Mouse (Mus musculus) liver, embryonic 14.5 days (tissue): ENCODE measurements at regions not wholly inside any gene's neighbourhood (a gene's known extent, or its start where the extent isn't known, plus 50 kb on each side); places are given as distances from the start of the nearest gene placed in this dataset.

Experiments used
- ATAC-seq: fragments of 200-750 bp; cut with Nextera tagmentation; 2 replicates; pipeline ENCODE4 v1.8.0; 2017; ENCODE audit warnings: moderate number of reproducible peaks, mild to moderate bottlenecking, moderate library complexity; ENCODE audit not compliant: insufficient read depth
- DNase-seq, 3 experiments: peaks; one replicate each; pipeline ENCODE4 v3.0.0-alpha.2; 2012 to 2013; ENCODE audit warnings: low read depth in 3 of 3, low spot score in 3 of 3
- H3K27ac ChIP-seq: fragments of 300-500 bp; sonication (generic); 2 replicates; pipeline ENCODE4 v1.5.1; 2014; ENCODE audit warnings: moderate library complexity, mild to moderate bottlenecking, control low read depth, inconsistent platforms
- H3K27me3 ChIP-seq: fragments of 300-500 bp; sonication (generic); 2 replicates; pipeline ENCODE4 v1.6.1; 2014; ENCODE audit warnings: mild to moderate bottlenecking, low read length, moderate library complexity; ENCODE audit not compliant: control insufficient read depth, insufficient read depth
- H3K36me3 ChIP-seq: fragments of 300-500 bp; sonication (generic); replicated peaks from 2 replicates; pipeline ENCODE4 v1.6.1; 2014; ENCODE audit warnings: low read depth; ENCODE audit not compliant: control insufficient read depth, insufficient read depth
- H3K4me1 ChIP-seq, 2 experiments: fragments of 200-500 bp in 1 of 2; fragments of 300-500 bp in 1 of 2; sonication (generic) in 1 of 2; replicated peaks; 2 replicates each; pipeline ENCODE4 v1.6.1; 2012 to 2014; ENCODE audit warnings: antibody characterized with exemption in 1 of 2, inconsistent platforms in 1 of 2, low read length in 1 of 2; ENCODE audit not compliant: control insufficient read depth in 2 of 2, insufficient read depth in 2 of 2
- H3K4me2 ChIP-seq: fragments of 300-500 bp; sonication (generic); 2 replicates; pipeline ENCODE4 v1.6.1; 2014; ENCODE audit warnings: low read depth, mild to moderate bottlenecking, control low read depth, moderate library complexity
- H3K4me3 ChIP-seq, 2 experiments: fragments of 200-500 bp in 1 of 2; fragments of 300-500 bp in 1 of 2; sonication (generic) in 1 of 2; 2 replicates each; pipeline ENCODE4 v1.5.1; 2012 to 2014; ENCODE audit warnings: low read depth in 2 of 2, low read length in 2 of 2, mild to moderate bottlenecking in 2 of 2, control low read depth in 1 of 2, inconsistent platforms in 1 of 2, moderate library complexity in 1 of 2; ENCODE audit not compliant: insufficient read depth in 1 of 2
- H3K9ac ChIP-seq: fragments of 300-500 bp; sonication (generic); replicated peaks from 2 replicates; pipeline ENCODE4 v1.6.1; 2014; ENCODE audit warnings: mild to moderate bottlenecking, control low read depth, moderate library complexity
- H3K9me3 ChIP-seq: fragments of 300-500 bp; sonication (generic); 2 replicates; pipeline ENCODE4 v1.6.1; 2016; ENCODE audit warnings: low read length, mixed read lengths; ENCODE audit not compliant: control insufficient read depth
- CTCF ChIP-seq: IDR thresholded peaks from 2 replicates; pipeline ENCODE4 v1.5.1; 2016; ENCODE audit warnings: antibody characterized with exemption, low read depth, control low read depth
- EP300 ChIP-seq: IDR thresholded peaks from 2 replicates; pipeline ENCODE4 v1.6.1; 2016; ENCODE audit warnings: antibody characterized with exemption, low read depth
- WGBS: fragments of 180-500 bp; shearing (Covaris S2); extraction: QIAGEN DNeasy Blood & Tissue Kit; methylation state at CpG from one replicate; pipeline ENCODE4 v1.1.7; 2014; ENCODE audit not compliant: insufficient replicate concordance; 5-methylcytosine and 5-hydroxymethylcytosine counted together

- Histone ChIP-seq H3K4me3 (no peak overlapping the region), H3K27me3 (no peaks in the 10 kb centered on the region), H3K9ac (no peak overlapping the region), H3K4me2 (no peak overlapping the region), H3K27ac (no peak overlapping the region), H3K36me3 (no peaks in the 10 kb centered on the region), H3K4me1 (no peaks in the 10 kb centered on the region), H3K9me3 (no peaks in the 10 kb centered on the region)
- TF ChIP-seq EP300 (no peak), CTCF (no peak)
- DNase-seq (no peak), ATAC-seq (no peak)
- 68% methylated on average over 3 of the region's 3 CpGs for WGBS
These were observed 267.1 kb upstream of the Usp25 start for GRCm38 (mm10) chr16:76746385-76746784.

GRCm38 (mm10) chr16:76741141-76741540, 272.4 kb upstream of the Usp25 start:
- ATAC-seq (no peak), DNase-seq (no peak)
- Histone ChIP-seq H3K4me3 (no peak overlapping the region), H3K27me3 (no peaks in the 10 kb centered on the region), H3K9ac (no peak overlapping the region), H3K27ac (no peak overlapping the region), H3K4me2 (no peak overlapping the region), H3K9me3 (no peaks in the 10 kb centered on the region), H3K36me3 (no peaks in the 10 kb centered on the region), H3K4me1 (no peaks in the 10 kb centered on the region)
- TF ChIP-seq EP300 (no peak), CTCF (no peak)
- 62% methylated on average over 3 of the region's 3 CpGs for WGBS

GRCm38 (mm10) chr16:76725991-76726390, 287.5 kb upstream of the Usp25 start:
- no peak overlapping the region for H3K4me3 ChIP-seq
- TF ChIP-seq EP300 (no peak), CTCF (no peak)
- 57% methylated on average over 4 of the region's 4 CpGs for WGBS
- H3K9me3 ChIP-seq: no peaks in the 10 kb centered on the region
- H3K27me3 ChIP-seq: no peaks in the 10 kb centered on the region
- H3K4me1 ChIP-seq: no peaks in the 10 kb centered on the region
- no peaks in the 10 kb centered on the region for H3K36me3 ChIP-seq
- H3K9ac ChIP-seq: no peak overlapping the region
- no peak for DNase-seq
- no peak for ATAC-seq
- no peak overlapping the region for H3K4me2 ChIP-seq
- no peak overlapping the region for H3K27ac ChIP-seq

GRCm38 (mm10) chr16:76725271-76725670, 288.2 kb upstream of the Usp25 start:
- Histone ChIP-seq H3K4me2 (no peak overlapping the region), H3K9me3 (no peaks in the 10 kb centered on the region), H3K27ac (no peak overlapping the region), H3K27me3 (no peaks in the 10 kb centered on the region), H3K4me1 (no peaks in the 10 kb centered on the region), H3K9ac (no peak overlapping the region), H3K36me3 (no peaks in the 10 kb centered on the region), H3K4me3 (no peak overlapping the region)
- TF ChIP-seq CTCF (no peak), EP300 (no peak)
- no peak for ATAC-seq
- 60% methylated on average over 8 of the region's 8 CpGs for whole genome bisulfite sequencing
- no peak for DNase-seq

DNA sequence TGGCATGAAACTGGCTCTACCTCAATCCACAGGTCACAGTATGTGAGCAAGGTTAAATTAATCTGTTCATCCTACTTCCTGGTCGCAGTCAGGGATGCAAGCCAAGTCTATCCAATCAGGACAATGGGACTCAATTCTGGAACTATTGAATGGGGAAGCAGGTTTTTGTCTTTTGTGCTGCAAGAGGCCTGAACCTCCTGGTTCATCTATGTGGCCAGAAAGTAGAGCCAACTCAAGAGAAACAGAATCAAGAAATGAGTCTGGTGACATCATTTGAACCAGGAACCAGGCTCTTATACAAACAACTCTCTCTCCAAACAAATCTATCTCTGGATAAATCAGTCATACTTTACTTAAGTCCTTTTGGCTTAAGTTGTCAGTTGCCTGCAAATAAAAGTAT, 294.7 kb upstream of the Usp25 start:
- Histone ChIP-seq H3K27me3 (no peaks in the 10 kb centered on the region), H3K36me3 (no peaks in the 10 kb centered on the region), H3K27ac (no peak overlapping the region), H3K9ac (no peak overlapping the region), H3K4me2 (no peak overlapping the region), H3K4me3 (no peak overlapping the region), H3K9me3 (no peaks in the 10 kb centered on the region), H3K4me1 (no peaks in the 10 kb centered on the region)
- DNase-seq (no peak), ATAC-seq (no peak)
- no peak for TF ChIP-seq CTCF
- no peak for TF ChIP-seq EP300
- WGBS: 56% methylated on average over 1 of the region's 1 CpGs
